Mouse (Mus musculus) liver, embryonic 14.5 days (tissue): ENCODE measurements at regions not wholly inside any gene's neighbourhood (a gene's known extent, or its start where the extent isn't known, plus 50 kb on each side); places are given as distances from the start of the nearest gene placed in this dataset.

Experiments used
- ATAC-seq: fragments of 200-750 bp; cut with Nextera tagmentation; 2 replicates; pipeline ENCODE4 v1.8.0; 2017; ENCODE audit warnings: moderate number of reproducible peaks, mild to moderate bottlenecking, moderate library complexity; ENCODE audit not compliant: insufficient read depth
- DNase-seq, 3 experiments: peaks; one replicate each; pipeline ENCODE4 v3.0.0-alpha.2; 2012 to 2013; ENCODE audit warnings: low read depth in 3 of 3, low spot score in 3 of 3
- H3K27ac ChIP-seq: fragments of 300-500 bp; sonication (generic); 2 replicates; pipeline ENCODE4 v1.5.1; 2014; ENCODE audit warnings: moderate library complexity, mild to moderate bottlenecking, control low read depth, inconsistent platforms
- H3K27me3 ChIP-seq: fragments of 300-500 bp; sonication (generic); 2 replicates; pipeline ENCODE4 v1.6.1; 2014; ENCODE audit warnings: mild to moderate bottlenecking, low read length, moderate library complexity; ENCODE audit not compliant: control insufficient read depth, insufficient read depth
- H3K36me3 ChIP-seq: fragments of 300-500 bp; sonication (generic); replicated peaks from 2 replicates; pipeline ENCODE4 v1.6.1; 2014; ENCODE audit warnings: low read depth; ENCODE audit not compliant: control insufficient read depth, insufficient read depth
- H3K4me1 ChIP-seq, 2 experiments: fragments of 200-500 bp in 1 of 2; fragments of 300-500 bp in 1 of 2; sonication (generic) in 1 of 2; replicated peaks; 2 replicates each; pipeline ENCODE4 v1.6.1; 2012 to 2014; ENCODE audit warnings: antibody characterized with exemption in 1 of 2, inconsistent platforms in 1 of 2, low read length in 1 of 2; ENCODE audit not compliant: control insufficient read depth in 2 of 2, insufficient read depth in 2 of 2
- H3K4me2 ChIP-seq: fragments of 300-500 bp; sonication (generic); 2 replicates; pipeline ENCODE4 v1.6.1; 2014; ENCODE audit warnings: low read depth, mild to moderate bottlenecking, control low read depth, moderate library complexity
- H3K4me3 ChIP-seq, 2 experiments: fragments of 200-500 bp in 1 of 2; fragments of 300-500 bp in 1 of 2; sonication (generic) in 1 of 2; 2 replicates each; pipeline ENCODE4 v1.5.1; 2012 to 2014; ENCODE audit warnings: low read depth in 2 of 2, low read length in 2 of 2, mild to moderate bottlenecking in 2 of 2, control low read depth in 1 of 2, inconsistent platforms in 1 of 2, moderate library complexity in 1 of 2; ENCODE audit not compliant: insufficient read depth in 1 of 2
- H3K9ac ChIP-seq: fragments of 300-500 bp; sonication (generic); replicated peaks from 2 replicates; pipeline ENCODE4 v1.6.1; 2014; ENCODE audit warnings: mild to moderate bottlenecking, control low read depth, moderate library complexity
- H3K9me3 ChIP-seq: fragments of 300-500 bp; sonication (generic); 2 replicates; pipeline ENCODE4 v1.6.1; 2016; ENCODE audit warnings: low read length, mixed read lengths; ENCODE audit not compliant: control insufficient read depth
- CTCF ChIP-seq: IDR thresholded peaks from 2 replicates; pipeline ENCODE4 v1.5.1; 2016; ENCODE audit warnings: antibody characterized with exemption, low read depth, control low read depth
- EP300 ChIP-seq: IDR thresholded peaks from 2 replicates; pipeline ENCODE4 v1.6.1; 2016; ENCODE audit warnings: antibody characterized with exemption, low read depth
- WGBS: fragments of 180-500 bp; shearing (Covaris S2); extraction: QIAGEN DNeasy Blood & Tissue Kit; methylation state at CpG from one replicate; pipeline ENCODE4 v1.1.7; 2014; ENCODE audit not compliant: insufficient replicate concordance; 5-methylcytosine and 5-hydroxymethylcytosine counted together

GRCm38 (mm10) chr17:62469367-62469766 is 411.8 kb downstream of the Efna5 start:
- ATAC-seq (no peak), DNase-seq (no peak)
- H3K4me3 ChIP-seq = no peak overlapping the region
- no peaks in the 10 kb centered on the region for H3K36me3 ChIP-seq
- no peaks in the 10 kb centered on the region for H3K4me1 ChIP-seq
- no peak overlapping the region for H3K27ac ChIP-seq
- no peaks in the 10 kb centered on the region for H3K27me3 ChIP-seq
- TF ChIP-seq CTCF (no peak), EP300 (no peak)
- no peak overlapping the region for H3K4me2 ChIP-seq
- 56% methylated on average over 1 of the region's 1 CpGs for WGBS
- H3K9me3 ChIP-seq = no peaks in the 10 kb centered on the region
- H3K9ac ChIP-seq = no peak overlapping the region

- Histone ChIP-seq H3K9ac (no peak overlapping the region), H3K9me3 (no peaks in the 10 kb centered on the region), H3K4me1 (no peaks in the 10 kb centered on the region), H3K27me3 (no peaks in the 10 kb centered on the region), H3K4me3 (no peak overlapping the region), H3K27ac (no peak overlapping the region), H3K4me2 (no peak overlapping the region), H3K36me3 (no peaks in the 10 kb centered on the region)
- WGBS = 52% methylated on average over 7 of the region's 7 CpGs
- TF ChIP-seq CTCF (no peak), EP300 (no peak)
- ATAC-seq (no peak), DNase-seq (no peak)
Measured at GRCm38 (mm10) chr17:62468859-62469258, 412.3 kb downstream of the Efna5 start.

DNA sequence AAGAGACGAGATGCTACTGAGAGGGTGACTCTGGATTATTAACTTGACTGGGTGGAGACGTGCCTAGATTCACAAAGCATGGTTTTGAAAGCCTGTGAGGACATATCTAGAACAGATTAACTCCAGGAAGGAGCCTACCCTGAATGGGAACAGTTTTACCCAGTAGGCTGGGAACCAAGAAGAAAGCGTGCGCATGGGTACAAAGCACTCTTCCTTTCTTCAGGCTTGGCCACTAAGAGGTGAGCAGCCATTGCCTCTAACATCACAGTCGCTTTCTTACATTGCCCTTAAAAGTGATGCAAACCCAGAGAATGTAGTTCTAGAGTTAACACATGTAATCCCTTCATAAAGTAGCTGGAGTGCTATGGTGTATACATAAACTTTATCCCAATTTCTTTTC is 414.0 kb downstream of the Efna5 start:
- H3K27ac ChIP-seq = no peak overlapping the region
- no peaks in the 10 kb centered on the region for H3K36me3 ChIP-seq
- no peaks in the 10 kb centered on the region for H3K9me3 ChIP-seq
- 51% methylated on average over 5 of the region's 5 CpGs for WGBS
- no peak overlapping the region for H3K4me2 ChIP-seq
- H3K9ac ChIP-seq = no peak overlapping the region
- H3K27me3 ChIP-seq = no peaks in the 10 kb centered on the region
- DNase-seq (no peak), ATAC-seq (no peak)
- TF ChIP-seq EP300 (no peak), CTCF (no peak)
- no peaks in the 10 kb centered on the region for H3K4me1 ChIP-seq
- no peak overlapping the region for H3K4me3 ChIP-seq

GRCm38 (mm10) chr17:62464994-62465393 is 416.1 kb downstream of the Efna5 start:
- H3K4me3 ChIP-seq = no peak overlapping the region
- no peak overlapping the region for H3K9ac ChIP-seq
- no peak for ATAC-seq
- WGBS = 65% methylated on average over 4 of the region's 4 CpGs
- H3K27ac ChIP-seq = no peak overlapping the region
- DNase-seq = no peak
- H3K4me1 ChIP-seq = no peaks in the 10 kb centered on the region
- TF ChIP-seq EP300 (no peak), CTCF (no peak)
- H3K4me2 ChIP-seq = no peak overlapping the region
- H3K9me3 ChIP-seq = no peaks in the 10 kb centered on the region
- H3K27me3 ChIP-seq = no peaks in the 10 kb centered on the region
- H3K36me3 ChIP-seq = no peaks in the 10 kb centered on the region

DNA sequence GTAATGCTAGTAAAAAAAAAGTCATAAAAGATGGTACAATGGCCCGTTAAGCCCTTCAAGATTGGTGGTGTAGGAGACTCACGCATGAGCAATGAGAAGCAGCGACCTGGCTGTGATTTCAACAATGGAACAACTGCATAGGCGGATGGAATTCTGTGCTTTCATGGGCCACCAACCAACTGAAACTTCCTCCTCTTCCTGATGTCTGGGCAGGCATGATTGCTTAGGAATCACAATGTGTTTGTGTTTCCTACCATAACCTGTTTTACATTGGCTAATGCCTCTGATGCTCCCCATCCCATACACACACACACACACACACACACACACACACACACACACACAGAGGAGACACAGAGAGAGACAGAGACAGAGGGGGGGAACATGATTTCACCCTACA is 416.9 kb downstream of the Efna5 start:
- Histone ChIP-seq H3K9ac (no peak overlapping the region), H3K27me3 (no peaks in the 10 kb centered on the region), H3K36me3 (no peaks in the 10 kb centered on the region), H3K4me3 (no peak overlapping the region), H3K27ac (no peak overlapping the region), H3K4me2 (no peak overlapping the region), H3K9me3 (no peaks in the 10 kb centered on the region), H3K4me1 (no peaks in the 10 kb centered on the region)
- TF ChIP-seq CTCF (no peak), EP300 (no peak)
- DNase-seq (no peak), ATAC-seq (no peak)
- 54% methylated on average over 4 of the region's 4 CpGs for WGBS
